Mouse (Mus musculus): ENCODE measurements around the gene Mcidas. TPM values are rescaled to one million over a fixed set of nuclear protein-coding genes. Genes with fewer than 3 reads are reported as not detected.

The Mcidas gene
- polyA plus RNA-seq (2015; fragmentation: Nextera tagmentation; extraction: Ambion mirVana): 0.20 and 0.28 TPM in 2 replicates

DNA sequence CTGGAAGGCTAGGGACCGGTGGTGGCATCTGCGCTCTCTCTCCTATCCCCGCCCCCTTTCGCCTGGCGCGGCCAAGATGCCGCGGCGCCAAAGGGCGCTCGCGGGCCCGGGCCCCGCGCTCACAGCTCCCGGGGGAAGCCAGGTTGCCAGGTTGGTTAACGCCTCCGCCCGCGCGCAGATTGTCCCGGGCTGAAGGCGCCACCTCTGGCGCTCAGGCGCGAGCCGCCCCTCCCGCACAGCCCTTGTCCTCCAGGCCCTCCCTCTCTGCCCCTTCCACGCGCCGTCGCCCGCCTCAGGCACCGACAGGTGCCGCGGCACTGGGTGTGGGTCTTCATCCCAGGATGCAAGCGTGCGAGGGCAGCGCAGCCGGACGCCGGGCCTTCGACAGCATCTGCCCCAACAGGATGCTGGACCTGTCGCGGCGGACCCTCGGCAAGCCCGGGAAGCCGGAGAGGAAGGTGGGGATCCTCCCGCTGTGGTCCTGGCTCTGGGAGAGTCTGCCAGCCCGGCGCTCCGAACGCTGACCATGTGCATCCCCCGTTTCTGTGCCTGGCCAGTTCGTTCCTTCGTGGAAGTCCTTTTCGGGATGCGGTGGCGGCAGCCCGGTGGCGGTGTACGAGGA is at the start of gene Mcidas:
Gene Mcidas, plus strand, starts transcription at position 315 of the 622 bp plus-strand sequence.
- DNase-seq (ENCODE audit: low spot score): peak; percentile 25

DNA sequence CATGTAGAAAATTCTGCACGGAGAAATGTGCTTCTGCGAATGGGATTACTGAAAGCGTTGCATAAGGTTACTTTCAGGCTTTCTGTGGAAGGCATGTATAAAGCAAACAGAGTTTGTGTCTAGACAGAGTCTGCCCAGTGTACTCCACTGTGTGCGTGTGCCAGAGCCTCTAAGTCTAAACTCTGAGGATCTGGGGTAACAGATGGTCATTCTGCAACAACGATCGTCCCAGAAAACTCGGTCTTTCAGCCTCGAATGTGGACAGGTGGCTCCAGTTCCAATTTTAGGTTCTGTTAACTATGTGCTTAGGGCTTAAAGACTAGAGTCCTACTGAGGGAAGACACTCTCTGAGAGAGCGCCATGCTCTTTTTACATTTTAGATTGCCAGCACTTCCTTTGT is 48.3 kb upstream of the Mcidas start:
- DNase-seq (ENCODE audit: low spot score): no peak

DNA sequence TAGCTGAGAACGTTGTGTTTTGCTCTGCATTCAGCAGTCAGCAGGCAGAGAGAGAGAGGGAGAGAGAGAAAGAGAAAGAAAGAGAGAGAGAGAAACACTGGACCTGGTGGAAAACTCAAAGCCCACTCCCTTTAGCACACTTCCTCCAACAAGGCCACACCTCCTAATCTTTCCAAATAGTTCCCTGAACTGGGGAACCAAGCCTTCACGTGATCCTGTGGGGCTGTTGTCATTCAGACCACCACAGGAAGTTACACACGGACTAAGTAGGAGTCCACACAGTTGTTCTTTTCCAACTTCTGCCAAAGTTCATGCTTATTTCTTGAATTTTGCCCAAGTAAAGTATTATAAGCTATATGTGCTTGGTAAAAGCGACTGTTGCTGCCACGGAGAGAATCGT is 47.7 kb upstream of the Mcidas start:
- DNase-seq (ENCODE audit: low spot score): no peak

DNA sequence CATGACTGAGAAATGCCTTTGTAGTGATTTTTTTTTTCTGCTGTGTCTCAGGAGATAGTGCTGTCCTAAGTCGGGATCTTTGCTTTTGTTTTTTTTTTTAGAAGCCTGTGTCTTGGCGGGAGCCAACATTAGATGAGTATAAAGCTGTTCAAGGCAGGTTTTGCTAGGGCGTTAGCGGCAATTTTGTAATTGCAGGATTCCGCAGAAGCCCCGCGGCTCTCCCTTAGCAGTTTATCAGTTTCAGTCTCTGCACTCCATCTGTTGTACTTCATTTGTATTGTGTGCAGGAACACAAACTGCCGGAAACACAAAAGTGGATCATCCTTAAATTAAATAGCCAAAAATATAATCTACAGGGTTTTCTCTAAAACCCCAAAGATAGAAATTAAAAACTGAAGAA is 39.6 kb upstream of the Mcidas start:
- no peak for DNase-seq (ENCODE audit: low spot score)

DNA sequence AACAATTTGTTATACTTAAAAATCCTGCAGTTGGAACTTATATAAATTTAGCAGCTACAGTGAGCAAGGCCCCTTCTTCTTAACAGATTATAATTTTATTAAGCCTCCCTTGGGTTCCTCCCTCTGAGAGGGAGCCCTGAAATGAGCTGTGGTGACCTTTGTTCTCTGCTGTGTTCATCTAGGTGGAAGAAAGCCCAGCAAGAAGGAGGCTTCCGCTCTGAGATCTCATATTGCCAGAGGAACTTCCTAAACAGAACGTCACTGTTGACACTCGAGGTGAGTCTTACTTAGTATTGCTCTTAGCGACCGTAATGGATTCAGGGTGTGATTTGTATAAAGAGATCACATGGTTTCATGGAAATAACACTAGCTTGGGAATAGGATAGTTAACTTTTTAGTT is 30.6 kb upstream of the Mcidas start:
- no peak for DNase-seq (ENCODE audit: low spot score)

DNA sequence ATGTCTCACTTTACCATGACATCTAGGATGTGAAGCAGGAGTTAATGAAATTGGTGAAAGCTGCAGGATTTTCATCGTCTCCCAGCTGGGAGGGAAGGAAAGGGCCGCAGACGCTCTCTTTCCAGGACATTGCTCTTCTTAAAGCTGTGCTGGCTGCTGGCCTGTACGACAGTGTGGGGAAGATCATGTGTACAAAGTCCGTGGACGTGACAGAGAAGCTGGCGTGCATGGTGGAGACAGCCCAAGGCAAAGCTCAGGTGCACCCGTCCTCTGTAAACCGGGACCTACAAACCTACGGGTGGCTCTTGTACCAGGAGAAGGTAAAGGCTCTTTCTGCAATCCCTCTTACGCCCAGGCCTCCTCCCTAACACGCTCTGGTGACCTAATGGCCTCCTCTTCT is 29.2 kb upstream of the Mcidas start:
- DNase-seq (ENCODE audit: low spot score): no peak

DNA sequence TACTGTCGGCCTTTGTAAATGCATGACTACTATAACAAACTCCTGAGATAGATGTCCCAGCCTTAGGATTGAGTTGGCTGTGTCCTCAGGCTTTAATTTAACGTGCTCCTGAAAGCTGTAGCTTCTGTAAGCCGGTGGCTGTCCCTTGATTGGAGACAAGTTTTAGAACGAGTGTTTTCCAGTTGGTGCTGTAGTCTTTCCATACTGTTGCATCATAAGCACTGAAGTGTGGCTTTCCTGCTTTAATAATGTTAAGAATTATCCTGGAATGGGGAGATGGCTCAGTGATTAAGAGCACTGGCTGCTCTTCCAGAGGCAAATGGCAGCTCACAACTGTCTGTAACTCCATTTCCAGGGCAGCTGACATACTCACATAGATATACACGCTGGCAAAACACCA is 26.4 kb upstream of the Mcidas start:
- no peak for DNase-seq (ENCODE audit: low spot score)

DNA sequence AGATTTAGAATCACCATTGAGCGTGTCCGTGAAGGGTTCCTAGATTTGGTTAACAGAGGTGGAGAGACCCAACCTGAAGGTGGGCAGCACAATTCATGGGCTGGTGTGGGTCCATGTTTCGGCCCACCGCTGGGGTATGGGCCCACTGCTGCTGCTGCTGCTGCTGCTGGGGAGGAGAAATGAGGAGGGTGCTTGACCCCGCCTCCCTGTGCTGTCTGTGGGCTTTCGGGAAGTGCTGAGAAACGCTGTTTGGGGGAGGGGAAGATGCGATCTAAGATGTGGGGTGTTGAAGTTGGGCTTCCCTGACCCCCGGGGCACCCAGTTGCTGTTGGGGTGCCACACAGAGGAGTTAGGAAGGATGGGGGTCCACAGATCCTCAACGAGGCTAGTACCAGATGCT is 16.9 kb upstream of the Mcidas start:
- DNase-seq (ENCODE audit: low spot score): no peak

DNA sequence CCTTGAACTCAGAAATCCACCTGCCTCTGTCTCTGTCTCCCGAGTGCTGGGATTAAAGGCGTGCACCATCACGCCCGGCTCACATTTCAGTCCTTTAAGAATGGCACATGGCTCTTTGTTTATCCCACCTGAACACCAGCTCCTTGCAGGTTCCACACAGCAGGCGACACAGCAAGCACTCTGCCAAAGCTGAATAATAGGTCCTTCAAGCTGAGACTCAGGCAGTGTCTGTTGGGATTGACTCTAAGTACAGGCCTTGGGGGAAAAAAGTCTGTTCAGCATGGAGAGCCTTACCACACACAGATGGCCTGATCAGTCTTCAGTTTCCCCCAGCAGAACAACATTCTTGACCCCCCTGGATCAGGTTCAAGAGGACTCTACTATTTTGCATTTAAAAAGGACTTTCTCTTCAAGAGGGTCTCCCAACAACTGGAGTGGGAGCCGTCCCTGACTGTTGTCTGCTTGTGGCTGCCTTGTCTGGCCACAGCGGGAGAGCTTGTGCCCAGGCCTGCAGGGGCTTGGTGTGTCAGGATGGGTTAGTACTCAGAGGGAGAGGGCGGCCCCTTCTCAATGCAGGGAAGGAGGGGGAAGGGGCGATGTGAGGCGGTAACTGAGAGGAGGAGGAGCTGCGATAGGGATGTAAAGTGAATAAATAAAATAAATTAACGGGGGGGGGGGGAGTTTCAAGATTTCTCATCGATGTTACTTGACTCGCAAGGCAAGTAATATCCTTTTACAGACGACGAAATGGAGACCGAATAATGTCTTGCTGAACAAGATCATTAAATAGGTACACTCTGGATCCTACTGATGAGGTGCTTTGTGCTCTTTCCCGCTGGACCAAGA is 7.8 kb upstream of the Mcidas start:
- no peak for DNase-seq (ENCODE audit: low spot score)

DNA sequence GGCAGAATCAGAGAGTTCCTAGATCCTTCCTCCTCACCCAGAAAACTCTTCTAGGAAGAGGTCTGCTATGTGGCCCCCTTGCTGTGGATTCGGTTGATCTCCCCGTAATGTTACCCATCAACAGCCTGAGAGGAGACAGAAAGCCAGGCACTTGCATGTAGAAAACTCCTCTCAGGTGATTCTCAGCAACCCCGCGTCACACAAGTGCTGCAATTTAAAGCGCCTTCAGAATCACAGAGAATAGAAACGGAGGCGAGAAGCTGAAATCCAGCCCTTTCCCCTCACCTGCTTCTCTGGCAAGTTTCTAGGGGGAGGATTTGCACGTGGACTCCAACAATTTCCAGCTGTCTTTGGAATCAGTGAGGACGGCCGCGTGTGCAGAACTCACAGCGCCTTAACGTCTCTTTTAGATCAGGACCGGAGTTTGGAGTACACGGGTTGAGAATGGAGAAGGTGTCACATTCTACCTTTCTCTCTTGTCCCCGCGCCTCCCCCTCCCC is 7.1 kb upstream of the Mcidas start:
- peak; percentile 23 for DNase-seq (ENCODE audit: low spot score)

DNA sequence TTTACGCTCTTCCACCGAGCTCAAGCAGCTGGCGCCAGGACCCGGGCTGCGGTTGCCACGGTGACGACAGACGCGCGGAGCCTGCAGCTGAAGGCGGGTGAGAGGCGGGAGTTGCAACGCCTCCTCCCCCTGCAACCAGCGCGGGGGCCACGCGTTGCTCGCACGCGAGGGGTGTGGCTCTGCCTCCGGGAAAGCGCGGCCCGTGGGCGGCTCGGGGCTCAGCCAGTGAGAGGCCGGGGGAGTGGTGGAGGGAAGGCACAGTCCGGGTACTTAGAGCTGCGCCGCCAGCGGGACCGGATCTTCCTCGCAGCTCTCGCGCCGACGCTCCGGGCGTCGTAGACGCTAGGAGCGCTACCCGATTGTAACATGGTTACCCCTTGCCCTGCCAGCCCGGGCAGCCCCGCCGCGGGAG is 6.1 kb upstream of the Mcidas start, which contains the start of gene Ccno:
Gene Ccno, plus strand, starts transcription at position 271 of the 412 bp plus-strand sequence.
- DNase-seq (ENCODE audit: low spot score): peak; percentile 97

DNA sequence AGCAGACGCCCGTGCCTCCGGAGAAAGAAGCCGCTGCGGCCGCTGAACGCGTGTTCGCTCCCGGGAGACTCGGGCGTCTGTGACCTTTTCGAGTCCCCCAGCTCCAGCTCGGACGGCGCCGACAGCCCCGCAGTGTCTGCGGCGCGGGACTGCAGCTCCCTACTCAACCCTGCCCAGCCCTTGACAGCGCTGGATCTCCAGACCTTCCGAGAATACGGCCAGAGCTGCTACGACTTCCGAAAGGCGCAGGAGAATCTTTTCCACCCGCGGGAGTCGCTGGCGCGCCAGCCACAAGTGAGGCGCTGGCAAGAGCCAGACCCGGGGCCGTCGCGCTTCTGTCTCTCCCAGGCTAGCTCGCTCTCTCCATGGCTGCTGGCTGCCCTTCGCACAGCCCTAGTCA is 5.7 kb upstream of the Mcidas start:
- no peak for DNase-seq (ENCODE audit: low spot score)

DNA sequence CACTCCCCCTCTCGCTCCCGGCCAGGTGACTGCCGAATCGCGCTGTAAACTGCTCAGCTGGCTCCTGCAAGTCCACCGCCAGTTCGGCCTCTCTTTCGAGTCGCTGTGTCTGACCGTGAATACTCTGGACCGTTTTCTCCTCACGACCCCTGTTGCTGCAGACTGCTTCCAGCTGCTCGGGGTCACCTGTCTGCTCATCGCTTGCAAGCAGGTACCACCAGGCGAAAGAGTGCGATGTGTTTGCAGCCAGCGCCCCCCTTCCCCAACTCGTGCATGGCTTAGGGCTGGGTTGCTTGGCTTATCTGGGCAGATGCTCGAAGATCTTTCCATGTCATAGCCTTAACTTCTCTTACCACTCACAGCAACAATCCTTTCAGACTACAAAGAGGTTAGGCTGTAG is 4.8 kb upstream of the Mcidas start:
- no peak for DNase-seq (ENCODE audit: low spot score)

DNA sequence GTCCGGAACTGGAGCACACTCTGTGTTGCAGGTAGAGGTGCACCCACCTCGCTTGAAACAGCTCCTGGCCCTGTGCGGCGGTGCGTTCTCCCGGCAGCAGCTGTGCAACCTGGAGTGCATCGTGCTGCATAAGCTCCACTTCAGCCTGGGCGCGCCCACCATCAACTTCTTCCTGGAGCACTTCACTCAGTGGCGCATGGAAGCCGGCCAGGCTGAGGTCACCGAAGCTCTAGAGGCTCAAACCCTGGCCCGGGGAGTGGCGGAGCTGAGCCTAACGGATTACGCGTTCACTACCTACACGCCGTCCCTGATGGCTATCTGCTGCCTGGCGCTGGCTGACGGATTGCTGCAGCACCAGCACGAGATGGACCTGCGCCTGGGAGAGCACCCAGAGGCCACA is 4.1 kb upstream of the Mcidas start:
- no peak for DNase-seq (ENCODE audit: low spot score)

DNA sequence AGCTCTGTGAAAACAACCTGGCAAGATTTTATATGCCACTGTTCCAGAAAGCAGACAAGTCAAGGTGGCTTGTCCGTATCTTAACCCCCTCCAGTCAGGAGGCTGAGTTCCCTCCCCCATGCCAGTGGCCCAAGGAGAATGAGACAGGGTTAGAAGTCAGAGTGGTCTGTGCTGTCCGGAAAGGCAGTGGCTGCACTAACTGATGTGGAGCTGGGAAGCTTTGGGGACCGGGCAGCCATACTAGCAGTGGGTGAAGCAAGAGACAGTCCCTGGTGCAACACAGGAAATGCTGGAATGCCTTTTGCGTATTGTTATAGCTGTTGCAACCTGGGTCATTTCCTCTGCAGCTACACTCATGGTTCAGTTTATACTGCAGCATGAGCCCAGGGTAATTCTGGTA is 3.3 kb upstream of the Mcidas start:
- no peak for DNase-seq (ENCODE audit: low spot score)

DNA sequence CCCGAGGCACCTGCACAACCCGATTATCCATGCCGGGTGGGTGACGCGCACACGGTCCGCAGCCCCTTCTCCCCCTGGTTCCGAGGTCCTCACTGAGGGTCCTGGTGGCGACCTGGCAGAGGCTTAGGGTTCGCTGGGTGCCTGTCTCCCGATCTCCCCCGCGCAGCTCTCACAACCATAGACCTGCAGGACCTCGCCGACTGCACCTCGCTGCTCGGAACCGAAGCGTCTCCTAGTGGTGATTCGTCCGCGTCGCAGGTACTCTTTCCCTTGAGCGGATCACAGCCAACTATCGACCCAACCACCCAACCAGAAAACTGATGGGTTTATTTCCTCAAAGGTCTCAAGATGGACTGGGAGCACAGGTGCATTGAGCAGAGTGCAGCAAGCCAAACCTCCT is 546 bp downstream of the Mcidas start:
- DNase-seq (ENCODE audit: low spot score): peak; percentile 70

DNA sequence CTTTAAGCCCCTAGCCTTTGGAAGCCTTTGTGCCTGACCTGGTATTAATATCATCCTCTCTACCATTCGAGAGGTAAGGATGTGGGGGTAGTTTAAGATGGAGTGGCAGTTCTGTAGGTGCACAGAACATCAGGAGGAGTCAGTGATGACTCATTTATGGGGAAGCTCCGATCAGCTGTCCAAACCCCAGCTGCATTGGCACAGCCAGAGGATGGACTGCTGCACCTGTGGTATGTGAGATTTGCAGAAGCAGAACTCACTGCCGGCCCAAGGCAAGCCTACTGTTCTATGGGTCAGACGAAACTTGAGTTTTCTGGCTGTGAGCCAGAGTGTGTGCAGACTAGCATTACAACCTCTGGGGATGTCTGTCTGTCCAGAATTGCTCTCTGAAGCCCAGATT is 2.8 kb downstream of the Mcidas start:
- DNase-seq (ENCODE audit: low spot score): no peak

DNA sequence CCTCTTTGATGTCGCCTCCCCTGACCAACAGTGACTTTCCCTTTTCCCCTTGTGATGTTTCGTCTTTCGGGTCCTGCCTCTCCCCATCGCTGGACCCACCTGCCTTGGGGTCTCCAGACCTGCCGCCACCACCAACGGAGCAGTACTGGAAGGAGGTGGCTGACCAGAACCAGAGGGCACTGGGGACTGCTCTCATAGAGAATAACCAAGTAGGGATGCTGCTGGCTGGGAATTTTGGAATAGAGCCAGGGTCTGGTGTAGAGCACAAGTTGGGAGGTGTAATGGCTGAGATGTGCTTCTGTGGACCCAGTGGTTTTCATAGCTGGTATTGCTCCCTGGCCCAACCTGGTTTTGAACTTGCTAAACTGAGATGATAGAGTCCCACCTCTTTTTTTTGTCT is 3.7 kb downstream of the Mcidas start:
- DNase-seq (ENCODE audit: low spot score): no peak

DNA sequence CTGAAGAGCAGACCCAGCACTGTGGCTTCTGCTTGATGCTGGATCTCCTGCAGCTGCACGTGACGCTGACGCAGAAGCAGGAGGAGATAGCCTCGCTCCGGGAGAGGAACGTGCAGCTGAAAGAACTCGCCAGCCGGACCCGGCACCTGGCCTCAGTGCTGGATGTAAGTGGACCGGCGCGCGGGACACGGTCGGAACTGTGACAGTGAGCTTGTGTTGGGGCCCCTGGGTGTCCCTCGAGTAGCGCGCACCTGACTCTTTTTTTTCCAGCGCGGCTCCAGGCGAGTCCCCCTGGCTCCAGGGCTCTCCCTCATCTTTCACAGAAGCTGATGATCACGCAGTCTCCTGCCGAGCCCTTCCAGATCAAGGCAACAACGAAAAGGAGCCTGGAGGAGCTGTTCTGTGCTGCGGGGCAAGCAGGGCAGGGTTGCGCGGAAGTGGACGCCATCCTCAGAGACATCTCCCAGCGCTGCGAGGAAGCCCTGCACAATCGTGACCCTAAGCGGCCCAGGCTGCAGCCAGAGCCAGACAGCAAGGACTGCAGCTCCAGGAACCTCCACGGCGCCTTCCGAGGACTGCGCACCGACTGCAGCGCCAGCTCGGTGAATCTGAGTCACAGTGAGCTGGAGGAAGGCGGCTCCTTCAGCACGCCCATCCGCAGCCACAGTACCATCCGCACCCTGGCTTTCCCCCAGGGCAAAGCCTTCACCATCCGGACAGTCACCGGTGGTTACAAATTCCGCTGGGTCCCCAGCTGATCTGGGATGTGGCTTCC is 5.0 kb downstream of the Mcidas start:
- DNase-seq (ENCODE audit: low spot score): peak; percentile 32

DNA sequence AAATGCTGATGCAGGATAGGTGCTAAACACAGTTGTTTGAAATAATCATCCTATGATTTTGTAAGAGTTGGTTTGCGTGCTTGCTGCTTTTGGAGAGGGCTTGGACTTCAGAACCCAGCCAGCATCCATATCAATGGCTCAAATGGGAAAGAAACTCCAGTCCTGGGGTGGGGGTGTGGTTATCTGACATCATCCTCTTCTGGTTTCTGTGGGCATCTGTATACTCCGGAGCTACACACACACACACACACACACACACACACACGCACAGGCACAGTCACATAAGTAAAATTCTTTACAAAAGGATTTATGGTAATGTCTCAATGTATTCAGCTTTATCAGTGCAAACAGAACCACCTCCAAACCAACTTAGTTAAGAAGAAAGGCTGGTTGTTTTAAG is 6.4 kb downstream of the Mcidas start:
- DNase-seq (ENCODE audit: low spot score): no peak

DNA sequence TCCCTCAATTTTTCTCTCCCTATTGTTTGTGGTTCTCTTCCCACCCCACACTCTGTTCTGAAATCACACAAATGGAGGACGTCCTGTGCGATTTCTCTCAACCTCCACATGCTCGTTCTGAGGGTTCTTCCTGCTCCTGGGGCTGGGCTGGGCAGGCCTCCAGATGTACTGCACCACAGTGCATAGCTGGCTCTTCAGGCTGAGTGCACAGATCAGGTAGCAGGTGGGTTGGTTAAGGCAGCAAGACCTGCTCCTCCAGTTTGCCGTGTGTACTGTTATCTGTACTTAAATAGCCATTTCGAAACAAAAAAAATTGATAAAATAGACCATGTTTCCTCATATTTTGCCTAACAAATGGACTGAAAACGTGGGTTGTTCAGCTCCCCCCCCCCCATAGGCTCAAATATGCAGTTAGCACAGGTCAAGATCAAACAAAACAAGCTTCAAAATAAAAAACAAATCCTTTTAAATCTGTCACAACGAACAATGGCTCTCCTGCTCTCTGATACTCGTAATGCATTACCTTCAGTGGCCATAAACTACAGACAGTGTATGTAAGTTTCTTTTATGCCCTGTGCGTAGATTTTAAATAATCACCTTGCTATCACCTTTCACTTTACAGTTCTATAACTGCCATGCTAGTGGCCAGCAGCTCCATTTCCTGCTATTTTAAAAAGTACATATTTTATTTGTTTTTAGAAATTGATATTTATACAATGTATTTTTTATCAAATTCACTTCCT is 7.1 kb downstream of the Mcidas start:
- DNase-seq (ENCODE audit: low spot score): peak; percentile 30
